Mouse (Mus musculus): ENCODE results near the gene Klf9. TPM values are rescaled to one million over a fixed set of nuclear protein-coding genes. Genes with fewer than 3 reads are reported as not detected.

The Klf9 gene
- total and polyA plus RNA-seq, 2 experiments from 2014 or later: 14.4 to 35.1 TPM

GRCm38 (mm10) chr19:23170476-23170875 is 29.4 kb downstream of the Klf9 start:
- ATAC-seq (ENCODE audit: insufficient read depth, low read depth) (no peak), DNase-seq (ENCODE audit: low spot score) (no peak)
- whole genome bisulfite sequencing: 78% methylated on average over 5 of the region's 5 CpGs
- no peak for TF ChIP-seq CTCF (IDR thresholded peaks at IDR 0.05; ENCODE audit: low read depth)
- TF ChIP-seq EP300 (IDR thresholded peaks at IDR 0.05; ENCODE audit: low read depth): no peak
- Histone ChIP-seq H3K36me3 (replicated peaks; ENCODE audit: control insufficient read depth, insufficient read depth, low read length) (peaks cover 10% of the 10 kb centered on the region), H3K27me3 (ENCODE audit: control insufficient read depth, insufficient read depth, low read length) (no peaks in the 10 kb centered on the region), H3K9ac (replicated peaks; ENCODE audit: low read depth, low read length) (no peak overlapping the region), H3K4me2 (ENCODE audit: low read depth, low read length) (no peak overlapping the region), H3K9me3 (replicated peaks; ENCODE audit: control insufficient read depth, low read length) (no peaks in the 10 kb centered on the region), H3K4me3 (ENCODE audit: low read depth, low read length) (no peak overlapping the region), H3K4me1 (ENCODE audit: control insufficient read depth, insufficient read depth) (no peaks in the 10 kb centered on the region), H3K27ac (ENCODE audit: low read depth) (no peak overlapping the region)

- no peak overlapping the region for H3K4me3 ChIP-seq (ENCODE audit: low read depth, low read length)
- WGBS: 100% methylated on average over 2 of the region's 2 CpGs
- H3K36me3 ChIP-seq (replicated peaks; ENCODE audit: control insufficient read depth, insufficient read depth, low read length): peaks cover 8% of the 10 kb centered on the region; the same call in 1 of the 2 replicates
- no peaks in the 10 kb centered on the region for H3K9me3 ChIP-seq (replicated peaks; ENCODE audit: control insufficient read depth, low read length)
- TF ChIP-seq EP300 (IDR thresholded peaks at IDR 0.05; ENCODE audit: low read depth) (no peak), CTCF (IDR thresholded peaks at IDR 0.05; ENCODE audit: low read depth) (no peak)
- no peaks in the 10 kb centered on the region for H3K4me1 ChIP-seq (ENCODE audit: control insufficient read depth, insufficient read depth)
- H3K4me2 ChIP-seq (ENCODE audit: low read depth, low read length): no peak overlapping the region
- H3K27ac ChIP-seq (ENCODE audit: low read depth): no peak overlapping the region
- DNase-seq (ENCODE audit: low spot score) (no peak), ATAC-seq (ENCODE audit: insufficient read depth, low read depth) (no peak)
- H3K9ac ChIP-seq (replicated peaks; ENCODE audit: low read depth, low read length): no peak overlapping the region
- H3K27me3 ChIP-seq (ENCODE audit: control insufficient read depth, insufficient read depth, low read length): no peaks in the 10 kb centered on the region
Observed at GRCm38 (mm10) chr19:23171136-23171535, 30.1 kb downstream of the Klf9 start.

- Histone ChIP-seq H3K27ac (ENCODE audit: low read depth) (no peak overlapping the region), H3K9ac (replicated peaks; ENCODE audit: low read depth, low read length) (no peak overlapping the region), H3K4me3 (ENCODE audit: low read depth, low read length) (no peak overlapping the region), H3K27me3 (ENCODE audit: control insufficient read depth, insufficient read depth, low read length) (no peaks in the 10 kb centered on the region), H3K9me3 (replicated peaks; ENCODE audit: control insufficient read depth, low read length) (no peaks in the 10 kb centered on the region), H3K4me2 (ENCODE audit: low read depth, low read length) (no peak overlapping the region), H3K36me3 (replicated peaks; ENCODE audit: control insufficient read depth, insufficient read depth, low read length) (no peaks in the 10 kb centered on the region), H3K4me1 (ENCODE audit: control insufficient read depth, insufficient read depth) (no peaks in the 10 kb centered on the region)
- 65% methylated on average over 3 of the region's 3 CpGs for WGBS
- TF ChIP-seq EP300 (IDR thresholded peaks at IDR 0.05; ENCODE audit: low read depth) (no peak), CTCF (IDR thresholded peaks at IDR 0.05; ENCODE audit: low read depth) (no peak)
- no peak for ATAC-seq (ENCODE audit: insufficient read depth, low read depth)
- DNase-seq (ENCODE audit: low spot score): no peak
Observed at GRCm38 (mm10) chr19:23175090-23175489, 34.1 kb downstream of the Klf9 start.

- Histone ChIP-seq H3K9ac (replicated peaks; ENCODE audit: low read depth, low read length) (no peak overlapping the region), H3K27me3 (ENCODE audit: control insufficient read depth, insufficient read depth, low read length) (no peaks in the 10 kb centered on the region), H3K4me2 (ENCODE audit: low read depth, low read length) (no peak overlapping the region), H3K9me3 (replicated peaks; ENCODE audit: control insufficient read depth, low read length) (no peaks in the 10 kb centered on the region), H3K4me1 (ENCODE audit: control insufficient read depth, insufficient read depth) (no peaks in the 10 kb centered on the region), H3K4me3 (ENCODE audit: low read depth, low read length) (no peak overlapping the region), H3K27ac (ENCODE audit: low read depth) (no peak overlapping the region), H3K36me3 (replicated peaks; ENCODE audit: control insufficient read depth, insufficient read depth, low read length) (no peaks in the 10 kb centered on the region)
- no peak for TF ChIP-seq EP300 (IDR thresholded peaks at IDR 0.05; ENCODE audit: low read depth)
- no peak for TF ChIP-seq CTCF (IDR thresholded peaks at IDR 0.05; ENCODE audit: low read depth)
- WGBS: 82% methylated on average over 2 of the region's 2 CpGs
- ATAC-seq (ENCODE audit: insufficient read depth, low read depth): no peak
- no peak for DNase-seq (ENCODE audit: low spot score)
Observed at GRCm38 (mm10) chr19:23175511-23175910, 34.5 kb downstream of the Klf9 start.

GRCm38 (mm10) chr19:23178533-23178932 is 37.5 kb downstream of the Klf9 start:
- H3K27ac ChIP-seq (ENCODE audit: low read depth): no peak overlapping the region
- no peak overlapping the region for H3K4me3 ChIP-seq (ENCODE audit: low read depth, low read length)
- no peak for DNase-seq (ENCODE audit: low spot score)
- H3K9ac ChIP-seq (replicated peaks; ENCODE audit: low read depth, low read length): no peak overlapping the region
- H3K4me1 ChIP-seq (ENCODE audit: control insufficient read depth, insufficient read depth): no peaks in the 10 kb centered on the region
- WGBS: 89% methylated on average over 3 of the region's 3 CpGs
- no peaks in the 10 kb centered on the region for H3K27me3 ChIP-seq (ENCODE audit: control insufficient read depth, insufficient read depth, low read length)
- no peaks in the 10 kb centered on the region for H3K9me3 ChIP-seq (replicated peaks; ENCODE audit: control insufficient read depth, low read length)
- H3K36me3 ChIP-seq (replicated peaks; ENCODE audit: control insufficient read depth, insufficient read depth, low read length): no peaks in the 10 kb centered on the region
- H3K4me2 ChIP-seq (ENCODE audit: low read depth, low read length): no peak overlapping the region
- ATAC-seq (ENCODE audit: insufficient read depth, low read depth): no peak
- TF ChIP-seq EP300 (IDR thresholded peaks at IDR 0.05; ENCODE audit: low read depth) (no peak), CTCF (IDR thresholded peaks at IDR 0.05; ENCODE audit: low read depth) (no peak)

GRCm38 (mm10) chr19:23183493-23183892 is 42.5 kb downstream of the Klf9 start:
- no peak overlapping the region for H3K27ac ChIP-seq (ENCODE audit: low read depth)
- H3K27me3 ChIP-seq (ENCODE audit: control insufficient read depth, insufficient read depth, low read length): no peaks in the 10 kb centered on the region
- 0 out of 2 replicates have a peak, but pooled peaks cover 5% of the 10 kb centered on the region for H3K36me3 ChIP-seq (replicated peaks; ENCODE audit: control insufficient read depth, insufficient read depth, low read length)
- H3K9me3 ChIP-seq (replicated peaks; ENCODE audit: control insufficient read depth, low read length): no peaks in the 10 kb centered on the region
- no peak for ATAC-seq (ENCODE audit: insufficient read depth, low read depth)
- H3K4me3 ChIP-seq (ENCODE audit: low read depth, low read length): no peak overlapping the region
- H3K4me2 ChIP-seq (ENCODE audit: low read depth, low read length): no peak overlapping the region
- 94% methylated on average over 4 of the region's 4 CpGs for WGBS
- no peak for DNase-seq (ENCODE audit: low spot score)
- H3K9ac ChIP-seq (replicated peaks; ENCODE audit: low read depth, low read length): no peak overlapping the region
- no peaks in the 10 kb centered on the region for H3K4me1 ChIP-seq (ENCODE audit: control insufficient read depth, insufficient read depth)
- TF ChIP-seq EP300 (IDR thresholded peaks at IDR 0.05; ENCODE audit: low read depth) (no peak), CTCF (IDR thresholded peaks at IDR 0.05; ENCODE audit: low read depth) (no peak)

Data from heart, postnatal 0 days (tissue).